Mouse (Mus musculus): ENCODE measurements around the gene 9830107B12Rik.

DNA sequence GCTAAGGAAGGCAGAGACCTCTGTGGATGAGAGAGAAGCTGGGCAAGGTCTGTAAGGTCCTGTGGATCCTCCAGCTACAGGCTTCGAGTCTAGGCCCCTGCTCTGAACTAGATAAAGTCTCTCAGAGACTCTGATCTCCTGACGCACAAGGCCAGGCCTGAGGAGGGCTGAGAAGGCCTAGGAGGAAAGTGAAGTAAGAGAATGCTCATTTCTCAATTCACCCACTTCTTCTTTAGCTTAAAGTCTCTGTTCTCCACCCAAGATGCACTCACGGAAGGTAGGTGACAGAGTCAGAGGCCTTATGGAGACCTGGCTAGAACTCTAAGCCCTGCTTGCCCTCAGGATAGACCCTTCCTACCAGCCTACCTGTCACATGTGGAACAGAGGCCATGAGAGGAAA lies at the start of gene 9830107B12Rik:
- TF ChIP-seq CTCF (conservative IDR thresholded peaks at IDR 0.05; ENCODE audit: insufficient read depth, insufficient read length, low read depth, low read length) (no peak), POLR2A (IDR thresholded peaks at IDR 0.05; ENCODE audit: low read depth, low read length) (no peak)

Data from kidney, adult 2 months (tissue).